Mouse (Mus musculus) midbrain, embryonic 16.5 days (tissue): Measurements from ENCODE around the gene Tomt. TPM values are rescaled to one million over a fixed set of nuclear protein-coding genes. Genes with fewer than 3 reads are reported as not detected.
"Not testable (repeated sequence)": the region's sequence is repeated elsewhere in the genome, so short reads cannot be mapped to it uniquely, and the experiment has no call there.

Experiments used
- ATAC-seq: fragments of 200-750 bp; cut with Nextera tagmentation; 2 replicates; pipeline ENCODE4 v1.8.0; 2017; ENCODE audit warnings: moderate TSS enrichment
- H3K27ac ChIP-seq: fragments of 300-500 bp; sonication (generic); 2 replicates; pipeline ENCODE4 v1.5.1; 2014; ENCODE audit warnings: mild to moderate bottlenecking, low read length, mixed read lengths
- H3K27me3 ChIP-seq: fragments of 300-500 bp; sonication (generic); 2 replicates; pipeline ENCODE4 v1.6.1; 2014; ENCODE audit warnings: low read depth, low read length, mixed read lengths; ENCODE audit not compliant: control insufficient read depth, insufficient read depth
- H3K36me3 ChIP-seq: fragments of 300-500 bp; sonication (generic); 2 replicates; pipeline ENCODE4 v1.6.1; 2014; ENCODE audit warnings: mild to moderate bottlenecking, low read length, moderate library complexity, mixed read lengths; ENCODE audit not compliant: control insufficient read depth, insufficient read depth
- H3K4me1 ChIP-seq: fragments of 300-500 bp; sonication (generic); 2 replicates; pipeline ENCODE4 v1.6.1; 2014; ENCODE audit warnings: mild to moderate bottlenecking, low read length, mixed read lengths; ENCODE audit not compliant: control insufficient read depth, insufficient read depth
- H3K4me2 ChIP-seq: fragments of 300-500 bp; sonication (generic); 2 replicates; pipeline ENCODE4 v1.6.1; 2014; ENCODE audit warnings: mild to moderate bottlenecking, low read length, mixed read lengths
- H3K4me3 ChIP-seq: fragments of 300-500 bp; sonication (generic); 2 replicates; pipeline ENCODE4 v1.5.1; 2014; ENCODE audit warnings: low read depth, mild to moderate bottlenecking, low read length, moderate library complexity, mixed read lengths
- H3K9ac ChIP-seq: fragments of 300-500 bp; sonication (generic); 2 replicates; pipeline ENCODE4 v1.6.1; 2014; ENCODE audit warnings: low read depth, low read length, mixed read lengths
- H3K9me3 ChIP-seq: fragments of 300-500 bp; sonication (generic); replicated peaks from 2 replicates; pipeline ENCODE4 v1.6.1; 2014; ENCODE audit warnings: mild to moderate bottlenecking, low read length, mixed read lengths; ENCODE audit not compliant: control insufficient read depth, poor library complexity, severe bottlenecking
- WGBS: fragments of 180-500 bp; shearing (Covaris S2); extraction: QIAGEN DNeasy Blood & Tissue Kit; methylation state at CpG from one replicate; pipeline ENCODE4 v1.1.7; 2014; 5-methylcytosine and 5-hydroxymethylcytosine counted together
- polyA plus RNA-seq: library from polyadenylated mRNA; unstranded; fragments of >200 nt; fragmentation: Nextera tagmentation; extraction: Ambion mirVana; gene quantifications from 2 replicates; pipeline ENCODE4 v1.2.1, GENCODE M21; 2015

Tomt gene
- polyA plus RNA-seq: 0.21 and 0.35 TPM in 2 replicates

DNA sequence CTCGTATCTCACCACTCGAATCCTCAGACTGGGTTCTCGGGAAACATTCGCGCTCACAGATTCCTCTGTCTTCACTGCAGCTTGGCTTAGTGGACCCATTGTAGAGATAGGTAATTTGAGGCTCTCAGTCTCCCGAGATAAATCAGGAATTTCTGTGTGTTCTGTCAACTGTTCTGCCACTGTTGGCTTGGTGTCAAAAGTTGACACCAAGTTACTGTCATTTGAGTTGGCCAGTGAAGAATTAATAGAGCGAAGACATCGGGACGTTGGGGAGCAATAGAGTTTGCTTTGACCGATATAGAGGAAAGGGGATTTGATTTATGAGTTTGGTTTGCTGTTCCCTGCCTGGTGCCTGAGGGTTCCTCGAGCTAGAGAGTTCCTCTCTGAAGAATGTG, at the start of gene Tomt:
Gene Tomt, minus strand, starts transcription at position 73 of the 395 bp plus-strand sequence.
- H3K36me3 ChIP-seq: peaks cover 8% of the 10 kb centered on the region; the same call in 1 of the 2 replicates
- no peaks in the 10 kb centered on the region for H3K27me3 ChIP-seq
- peak within 1 kb of the TSS; percentile 94 for H3K9ac ChIP-seq
- peaks cover 19% of the 10 kb centered on the region for H3K4me1 ChIP-seq
- ATAC-seq: no peak
- WGBS: 28% methylated on average over 11 of the region's 11 CpGs
- peak within 1 kb of the TSS; percentile 60 for H3K4me2 ChIP-seq
- H3K9me3 ChIP-seq: no peaks in the 10 kb centered on the region
- peak within 1 kb of the TSS; percentile 92 for H3K4me3 ChIP-seq
- H3K27ac ChIP-seq: peak within 1 kb of the TSS; percentile 97

DNA sequence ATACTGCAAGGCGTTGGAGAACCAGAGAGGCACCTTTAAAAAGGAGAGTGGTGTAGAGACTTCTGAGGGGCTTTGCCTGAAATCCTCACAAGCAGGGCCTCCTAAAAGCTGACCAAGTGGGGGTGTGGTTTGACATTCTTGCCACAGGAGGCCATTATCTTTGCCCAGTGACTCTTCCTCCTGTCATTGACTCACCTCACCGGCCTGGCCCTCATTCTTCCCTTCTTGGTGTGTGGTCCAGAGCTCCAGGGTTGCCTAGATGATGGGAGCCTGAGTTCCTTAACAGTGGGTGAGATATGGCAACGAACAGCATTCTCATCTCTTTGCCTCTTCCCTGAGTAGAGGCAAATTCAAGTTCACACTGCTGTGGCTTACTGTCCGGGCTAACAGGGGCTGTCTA, 49.7 kb upstream of the Tomt start:
- Histone ChIP-seq H3K27me3 (no peaks in the 10 kb centered on the region), H3K9ac (no peak overlapping the region), H3K27ac (no peak overlapping the region), H3K4me3 (no peak overlapping the region), H3K4me2 (no peak overlapping the region), H3K4me1 (no peaks in the 10 kb centered on the region), H3K36me3 (no peaks in the 10 kb centered on the region), H3K9me3 (no peaks in the 10 kb centered on the region)
- ATAC-seq: no peak
- 67% methylated on average over 4 of the region's 4 CpGs for WGBS

DNA sequence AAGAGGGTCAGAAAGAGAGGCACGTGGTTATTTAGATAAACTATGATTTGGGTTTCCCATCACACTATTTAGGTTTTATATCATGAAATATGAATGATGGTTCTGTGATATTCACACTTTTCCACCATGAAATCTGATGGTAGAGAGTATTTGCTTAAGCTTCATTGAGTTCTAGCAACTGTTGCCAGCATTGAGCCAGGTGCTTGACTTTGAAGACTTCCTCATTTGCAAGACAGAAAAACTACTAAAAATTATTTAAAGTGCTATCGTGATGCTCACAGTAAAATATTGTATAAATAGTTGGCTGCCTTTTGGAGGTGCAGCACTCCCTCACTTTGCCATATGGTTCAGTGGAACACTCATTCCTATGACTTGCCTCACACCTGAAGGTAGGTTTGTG, 49.1 kb upstream of the Tomt start:
- Histone ChIP-seq H3K9ac (no peak overlapping the region), H3K9me3 (no peaks in the 10 kb centered on the region), H3K27me3 (no peaks in the 10 kb centered on the region), H3K4me2 (no peak overlapping the region), H3K36me3 (no peaks in the 10 kb centered on the region), H3K27ac (no peak overlapping the region), H3K4me1 (no peaks in the 10 kb centered on the region), H3K4me3 (no peak overlapping the region)
- ATAC-seq: no peak
- 93% methylated on average over 2 of the region's 2 CpGs for WGBS

DNA sequence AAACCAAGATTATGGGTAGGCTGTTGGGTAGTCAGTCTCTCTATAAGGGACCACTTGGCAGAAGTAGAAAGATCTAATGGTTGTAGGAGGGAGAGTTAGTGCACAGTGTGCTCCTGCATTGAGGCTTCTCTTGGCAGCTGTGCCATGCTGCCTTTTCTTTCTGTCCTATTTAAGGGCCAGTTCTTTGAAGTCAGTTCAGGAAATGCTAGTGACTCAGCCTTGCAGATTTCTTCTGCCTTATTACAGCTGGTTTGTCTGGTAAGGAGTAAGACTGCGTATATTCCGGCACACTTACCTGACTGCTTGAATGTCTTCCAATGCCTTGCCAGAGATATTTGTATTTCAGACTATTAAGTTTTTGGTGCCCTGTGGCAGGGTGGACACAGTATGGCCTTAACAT, 48.0 kb upstream of the Tomt start:
- Histone ChIP-seq H3K4me3 (no peak overlapping the region), H3K36me3 (no peaks in the 10 kb centered on the region), H3K27me3 (no peaks in the 10 kb centered on the region), H3K4me2 (no peak overlapping the region), H3K27ac (no peak overlapping the region), H3K9ac (no peak overlapping the region), H3K9me3 (no peaks in the 10 kb centered on the region), H3K4me1 (no peaks in the 10 kb centered on the region)
- no peak for ATAC-seq
- WGBS: 97% methylated on average over 2 of the region's 2 CpGs

DNA sequence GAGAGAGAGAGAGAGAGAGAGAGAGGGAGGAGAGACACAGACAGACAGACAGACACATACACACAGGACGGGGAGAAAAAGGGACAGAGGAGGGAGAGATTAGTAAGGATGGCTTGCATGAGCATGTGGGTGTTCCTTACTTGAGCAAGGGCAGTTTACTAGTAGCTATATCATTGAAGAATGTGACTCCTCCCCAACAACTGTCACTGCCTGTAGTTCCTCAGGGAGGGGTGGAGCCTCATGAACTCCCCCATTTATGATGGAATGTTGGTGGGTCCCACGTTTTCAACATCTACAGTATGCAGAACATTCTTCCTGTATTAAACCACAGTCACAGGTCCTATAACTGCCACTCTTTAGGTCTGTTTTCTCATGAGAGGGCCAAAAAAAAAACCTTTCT, 45.9 kb upstream of the Tomt start:
- Histone ChIP-seq H3K27ac (no peak overlapping the region), H3K27me3 (no peaks in the 10 kb centered on the region), H3K9me3 (no peaks in the 10 kb centered on the region), H3K4me1 (no peaks in the 10 kb centered on the region), H3K4me2 (no peak overlapping the region), H3K36me3 (no peaks in the 10 kb centered on the region), H3K9ac (no peak overlapping the region), H3K4me3 (no peak overlapping the region)
- 80% methylated on average over 2 of the region's 2 CpGs for WGBS
- no peak for ATAC-seq

DNA sequence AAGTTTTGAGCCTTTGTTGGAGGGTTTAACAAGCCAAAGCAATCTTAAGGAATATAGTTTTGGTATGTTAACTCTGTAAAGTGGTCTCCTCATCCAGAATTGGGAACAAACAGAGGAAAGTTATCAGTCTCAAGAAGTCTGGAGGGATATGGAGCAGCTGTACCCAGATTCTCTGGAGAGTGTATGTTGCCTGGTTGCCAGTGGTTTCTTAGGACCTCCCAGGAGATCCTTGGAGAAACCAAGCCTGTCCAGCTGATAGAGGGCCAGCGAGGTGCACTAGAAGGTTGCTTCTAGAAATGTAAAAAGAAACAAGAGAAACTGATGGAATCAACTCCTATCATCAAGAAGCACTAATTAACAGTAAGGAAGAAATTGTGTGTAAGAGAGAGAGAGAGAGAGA, 45.5 kb upstream of the Tomt start:
- Histone ChIP-seq H3K4me1 (no peaks in the 10 kb centered on the region), H3K36me3 (no peaks in the 10 kb centered on the region), H3K27ac (no peak overlapping the region), H3K9ac (no peak overlapping the region), H3K9me3 (no peaks in the 10 kb centered on the region), H3K4me2 (no peak overlapping the region), H3K4me3 (no peak overlapping the region), H3K27me3 (no peaks in the 10 kb centered on the region)
- WGBS: 92% methylated on average over 1 of the region's 1 CpGs
- ATAC-seq: no peak

DNA sequence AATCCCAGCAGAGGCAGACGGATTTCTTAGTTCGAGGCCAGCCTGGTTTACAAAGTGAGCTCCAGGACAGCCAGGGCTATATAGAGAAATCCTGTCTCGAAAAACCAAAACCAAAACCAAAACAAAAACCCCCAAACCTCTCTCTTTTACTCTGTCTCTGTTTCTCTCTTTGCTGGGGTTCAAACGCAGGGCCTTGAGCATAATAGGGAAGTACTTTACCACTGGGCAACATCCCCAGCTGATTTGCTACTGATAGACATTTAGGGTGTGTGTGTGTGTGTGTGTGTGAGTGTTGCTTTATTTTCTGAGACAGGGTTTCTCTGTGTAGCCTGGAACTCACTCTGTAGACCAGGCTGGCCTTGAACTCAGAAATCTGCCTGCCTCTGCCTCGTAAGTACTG, 42.8 kb upstream of the Tomt start:
- H3K9ac ChIP-seq, H3K4me2 ChIP-seq, H3K27ac ChIP-seq, H3K4me3 ChIP-seq, H3K4me1 ChIP-seq, ATAC-seq, H3K36me3 ChIP-seq, H3K27me3 ChIP-seq, H3K9me3 ChIP-seq: not testable (repeated sequence)
- WGBS: 91% methylated on average over 5 of the region's 5 CpGs

DNA sequence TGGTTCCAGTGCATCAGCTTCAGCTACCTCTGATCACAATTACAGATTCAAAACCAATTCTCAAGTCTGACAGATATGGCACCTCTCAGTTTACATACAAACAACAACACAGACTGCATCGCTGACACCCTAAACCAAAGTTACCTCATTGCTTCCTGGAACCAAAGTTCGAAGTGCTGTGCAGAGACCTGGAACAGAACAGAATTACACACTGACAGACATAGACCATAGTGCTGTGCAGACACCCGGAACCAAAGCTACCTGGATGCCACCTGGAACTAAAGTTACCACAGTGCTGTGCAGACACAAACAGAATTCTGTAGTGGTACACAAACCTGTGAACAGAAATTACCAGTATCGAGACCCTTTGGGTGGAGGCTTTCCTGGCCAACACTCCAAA, 33.6 kb upstream of the Tomt start:
- H3K9ac ChIP-seq: no peak overlapping the region
- no peaks in the 10 kb centered on the region for H3K9me3 ChIP-seq
- no peak overlapping the region for H3K4me2 ChIP-seq
- no peaks in the 10 kb centered on the region for H3K27me3 ChIP-seq
- H3K36me3 ChIP-seq: no peaks in the 10 kb centered on the region
- H3K4me3 ChIP-seq: no peak overlapping the region
- no peak for ATAC-seq
- H3K4me1 ChIP-seq: peaks cover 13% of the 10 kb centered on the region
- 97% methylated on average over 4 of the region's 4 CpGs for WGBS
- H3K27ac ChIP-seq: no peak overlapping the region

DNA sequence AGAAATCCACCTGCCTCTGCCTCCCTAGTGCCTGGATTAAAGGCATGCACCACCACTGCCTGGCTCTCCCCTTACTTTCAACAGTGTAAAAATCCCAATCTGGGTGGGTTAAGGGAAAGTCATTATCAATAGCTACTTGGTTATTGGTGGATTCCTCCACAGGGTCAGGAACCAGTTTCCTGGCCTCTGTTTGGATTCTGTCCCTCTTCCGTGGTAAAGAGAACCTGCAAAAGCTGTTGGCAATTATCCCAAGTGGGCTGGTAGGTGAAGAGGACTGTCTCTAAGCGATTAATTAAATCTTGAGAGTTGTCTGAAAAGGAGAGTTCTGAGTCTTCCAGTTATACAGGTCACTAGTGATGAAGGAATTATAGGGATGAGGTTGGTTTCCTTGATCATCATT, 32.2 kb upstream of the Tomt start:
- Histone ChIP-seq H3K4me3 (no peak overlapping the region), H3K36me3 (no peaks in the 10 kb centered on the region), H3K9me3 (no peaks in the 10 kb centered on the region), H3K9ac (no peak overlapping the region), H3K4me2 (no peak overlapping the region), H3K27me3 (no peaks in the 10 kb centered on the region), H3K4me1 (peaks cover 17% of the 10 kb centered on the region), H3K27ac (no peak overlapping the region)
- no peak for ATAC-seq
- 94% methylated on average over 2 of the region's 2 CpGs for WGBS

DNA sequence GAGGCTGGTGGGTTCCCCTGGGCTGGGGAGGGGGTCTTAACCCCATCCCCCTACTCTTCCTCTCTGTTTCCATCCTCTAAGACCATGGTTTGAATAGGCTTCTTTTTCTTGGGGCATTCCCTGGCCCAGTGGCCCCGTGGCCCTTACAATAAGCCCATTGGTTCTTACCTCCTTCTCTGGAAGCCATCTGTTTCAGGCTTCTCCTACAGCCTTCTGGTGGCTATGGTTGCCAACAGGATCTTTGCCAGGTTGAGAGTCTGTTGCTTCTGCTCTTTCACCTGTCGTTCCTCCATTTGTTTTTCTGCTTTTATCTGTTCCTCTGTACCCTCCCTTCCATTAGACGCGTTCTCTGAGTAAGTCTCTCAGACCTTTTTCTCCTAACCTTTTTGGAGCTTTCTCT, 31.4 kb upstream of the Tomt start:
- no peak for ATAC-seq
- H3K4me3 ChIP-seq: no peak overlapping the region
- no peak overlapping the region for H3K9ac ChIP-seq
- no peaks in the 10 kb centered on the region for H3K36me3 ChIP-seq
- H3K9me3 ChIP-seq: no peaks in the 10 kb centered on the region
- H3K27me3 ChIP-seq: no peaks in the 10 kb centered on the region
- WGBS: 97% methylated on average over 4 of the region's 4 CpGs
- H3K4me2 ChIP-seq: no peak overlapping the region
- H3K27ac ChIP-seq: no peak overlapping the region
- H3K4me1 ChIP-seq: peaks cover 22% of the 10 kb centered on the region
